Mouse (Mus musculus) neural tube, embryonic 11.5 days (tissue): ENCODE results near the gene Stoml1. TPM values are rescaled to one million over a fixed set of nuclear protein-coding genes. Genes with fewer than 3 reads are reported as not detected.

Source experiments
- ATAC-seq: fragments of 200-750 bp; cut with Nextera tagmentation; 2 replicates; pipeline ENCODE4 v1.8.0; 2017; ENCODE audit warnings: moderate number of reproducible peaks, mild to moderate bottlenecking, moderate TSS enrichment, moderate library complexity; ENCODE audit not compliant: insufficient read depth, low FRiP score, low TSS enrichment
- DNase-seq: peaks from one replicate; pipeline ENCODE4 v3.0.0-alpha.2; 2015; ENCODE audit warnings: low spot score
- H3K27ac ChIP-seq: fragments of 300-500 bp; sonication (generic); 2 replicates; pipeline ENCODE4 v1.5.1; 2014; ENCODE audit warnings: low read depth, mild to moderate bottlenecking, low read length
- H3K27me3 ChIP-seq: fragments of 300-500 bp; sonication (generic); 2 replicates; pipeline ENCODE4 v1.6.1; 2014; ENCODE audit warnings: mild to moderate bottlenecking, low read length, mixed read lengths; ENCODE audit not compliant: control insufficient read depth, insufficient read depth
- H3K36me3 ChIP-seq: fragments of 300-500 bp; sonication (generic); 2 replicates; pipeline ENCODE4 v1.6.1; 2014; ENCODE audit warnings: mild to moderate bottlenecking, low read length, moderate library complexity, mixed read lengths; ENCODE audit not compliant: control insufficient read depth, insufficient read depth
- H3K4me1 ChIP-seq: fragments of 300-500 bp; sonication (generic); 2 replicates; pipeline ENCODE4 v1.6.1; 2014; ENCODE audit warnings: low read length, mixed read lengths; ENCODE audit not compliant: control insufficient read depth, insufficient read depth
- H3K4me2 ChIP-seq: fragments of 300-500 bp; sonication (generic); 2 replicates; pipeline ENCODE4 v1.6.1; 2014; ENCODE audit warnings: low read depth, mild to moderate bottlenecking, moderate library complexity
- H3K4me3 ChIP-seq: fragments of 300-500 bp; sonication (generic); 2 replicates; pipeline ENCODE4 v1.5.1; 2014; ENCODE audit warnings: low read depth, low read length
- H3K9ac ChIP-seq: fragments of 300-500 bp; sonication (generic); 2 replicates; pipeline ENCODE4 v1.6.1; 2014; ENCODE audit warnings: mild to moderate bottlenecking, low read length
- H3K9me3 ChIP-seq: fragments of 300-500 bp; sonication (generic); 2 replicates; pipeline ENCODE4 v1.6.1; 2016; ENCODE audit warnings: low read length; ENCODE audit not compliant: control insufficient read depth
- WGBS: fragments of 180-500 bp; shearing (Covaris S2); extraction: QIAGEN DNeasy Blood & Tissue Kit; methylation state at CpG from one replicate; pipeline ENCODE4 v1.1.7; 2014; 5-methylcytosine and 5-hydroxymethylcytosine counted together
- polyA plus RNA-seq: library from polyadenylated mRNA; unstranded; fragments of >200 nt; fragmentation: Nextera tagmentation; extraction: Ambion mirVana; gene quantifications from 2 replicates; pipeline ENCODE4 v1.2.1, GENCODE M21; 2014

Gene Stoml1
- polyA plus RNA-seq, 1 experiment from 2014 or later: 29.6 TPM

DNA sequence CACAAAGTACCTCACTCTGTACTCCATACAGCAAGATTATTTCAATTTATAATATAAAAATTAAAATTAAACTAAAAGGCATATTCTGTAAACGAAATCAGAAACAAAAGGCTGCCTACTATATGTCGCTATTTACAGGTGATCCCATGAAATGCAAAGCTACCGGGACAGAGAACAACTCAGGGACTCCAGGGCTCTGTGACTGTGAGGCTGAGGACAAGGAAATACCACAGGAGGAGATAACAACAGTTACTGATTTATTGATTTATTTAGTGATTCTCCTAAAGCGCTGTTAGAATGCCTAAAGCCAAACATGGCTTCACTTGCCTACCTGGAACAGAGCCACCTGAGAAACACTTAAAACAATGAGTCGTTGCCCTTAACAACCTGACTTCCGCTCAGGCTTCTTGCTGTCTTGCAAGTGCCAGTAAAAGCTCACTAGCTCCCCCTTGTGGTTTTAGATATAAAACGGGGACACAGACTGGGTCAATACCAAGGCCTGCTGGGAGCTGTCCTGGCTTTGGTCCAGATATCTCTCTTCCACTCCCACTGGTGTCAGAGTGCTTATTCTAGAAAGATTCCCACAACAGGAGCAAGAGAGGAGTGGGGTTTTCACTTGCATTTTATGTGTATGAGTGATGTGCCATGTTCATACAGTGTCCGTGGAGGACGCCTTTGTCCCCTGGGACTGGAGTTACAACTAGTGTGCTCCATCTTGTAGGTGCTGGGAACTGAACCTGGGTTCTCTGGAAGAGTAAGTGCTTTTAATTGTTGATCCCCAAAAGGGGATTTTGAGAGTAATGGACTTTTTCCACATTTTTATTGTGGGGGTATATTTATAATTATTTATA lies 27.5 kb downstream of the Stoml1 start:
- no peaks in the 10 kb centered on the region for H3K27me3 ChIP-seq
- H3K4me3 ChIP-seq: no peak overlapping the region
- H3K4me1 ChIP-seq: 0 out of 2 replicates have a peak, but pooled peaks cover 3% of the 10 kb centered on the region
- H3K4me2 ChIP-seq: 0 out of 2 replicates have a peak overlapping the region, but pooled peaks have one; percentile 0
- no peaks in the 10 kb centered on the region for H3K36me3 ChIP-seq
- ATAC-seq: no peak
- peak; percentile 75 for DNase-seq
- no peak overlapping the region for H3K27ac ChIP-seq
- 40% methylated on average over 9 of the region's 9 CpGs for WGBS
- H3K9ac ChIP-seq: no peak overlapping the region
- no peaks in the 10 kb centered on the region for H3K9me3 ChIP-seq

DNA sequence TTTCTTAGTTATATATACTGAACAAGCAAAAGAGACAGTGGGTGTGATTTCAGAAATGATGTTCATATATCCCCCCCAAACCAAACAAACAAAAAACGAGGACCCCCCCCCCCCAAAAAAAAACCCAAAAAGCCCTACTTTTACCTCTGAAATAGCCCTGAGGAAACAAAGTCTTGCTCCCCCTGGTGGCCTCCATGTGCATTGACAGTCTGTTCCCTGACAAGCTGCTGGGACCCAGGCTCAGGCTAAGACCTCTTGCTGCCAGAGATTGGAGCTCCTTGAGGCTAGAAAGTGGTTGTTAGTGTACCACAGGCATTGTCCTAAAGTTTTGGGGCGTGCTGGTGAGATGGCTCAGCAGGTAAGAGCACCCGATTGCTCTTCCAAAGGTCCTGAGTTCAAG lies 28.6 kb downstream of the Stoml1 start:
- Histone ChIP-seq H3K4me2 (no peak overlapping the region), H3K27ac (no peak overlapping the region), H3K36me3 (no peaks in the 10 kb centered on the region), H3K4me3 (no peak overlapping the region), H3K27me3 (no peaks in the 10 kb centered on the region), H3K9ac (no peak overlapping the region), H3K4me1 (no peaks in the 10 kb centered on the region), H3K9me3 (no peaks in the 10 kb centered on the region)
- ATAC-seq (no peak), DNase-seq (no peak)
- WGBS: 52% methylated on average over 3 of the region's 3 CpGs

DNA sequence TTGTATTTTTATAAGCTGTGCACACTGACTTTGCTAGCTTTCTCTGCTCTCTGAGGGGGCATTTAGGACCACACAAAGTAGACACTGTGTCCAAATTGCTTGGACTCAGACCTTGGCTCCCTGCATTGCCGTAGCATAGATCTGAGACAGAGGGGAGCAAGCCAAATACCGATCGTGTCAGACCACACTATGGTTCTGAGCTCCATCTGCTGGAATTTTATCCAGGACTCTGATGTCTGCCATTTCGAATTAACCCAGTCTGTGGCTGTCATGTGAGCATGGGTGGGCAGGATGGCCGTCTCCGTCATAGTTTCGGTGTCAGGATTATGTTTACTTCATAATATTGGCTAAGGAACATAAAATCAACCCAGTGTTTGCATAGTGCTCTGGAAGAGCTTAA lies 30.5 kb downstream of the Stoml1 start:
- no peaks in the 10 kb centered on the region for H3K27me3 ChIP-seq
- WGBS: 78% methylated on average over 7 of the region's 7 CpGs
- ATAC-seq: no peak
- no peak overlapping the region for H3K27ac ChIP-seq
- no peak overlapping the region for H3K4me3 ChIP-seq
- H3K9me3 ChIP-seq: no peaks in the 10 kb centered on the region
- H3K9ac ChIP-seq: no peak overlapping the region
- no peaks in the 10 kb centered on the region for H3K36me3 ChIP-seq
- no peaks in the 10 kb centered on the region for H3K4me1 ChIP-seq
- no peak for DNase-seq
- no peak overlapping the region for H3K4me2 ChIP-seq

DNA sequence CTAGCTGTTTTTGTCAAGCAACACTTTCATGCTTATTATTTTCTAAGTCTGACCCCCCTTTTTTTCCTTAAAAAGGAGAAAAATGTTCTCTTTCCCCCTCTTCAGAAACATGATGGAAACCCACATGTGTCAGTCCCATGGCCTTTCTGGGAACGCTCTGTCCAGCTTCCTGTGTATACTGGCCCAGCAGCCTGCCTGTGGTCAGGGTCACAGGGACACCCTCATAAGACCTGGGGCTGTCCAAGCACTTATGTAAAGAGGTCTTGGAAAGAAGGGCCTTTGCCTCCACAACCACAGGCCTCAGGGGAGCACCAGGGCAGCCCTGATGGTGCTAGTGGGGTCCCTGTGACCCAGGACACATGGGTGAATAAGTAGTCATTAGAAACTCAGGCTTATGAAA lies 36.1 kb downstream of the Stoml1 start:
- ATAC-seq (no peak), DNase-seq (no peak)
- H3K4me2 ChIP-seq: no peak overlapping the region
- WGBS: 88% methylated on average over 1 of the region's 1 CpGs
- no peaks in the 10 kb centered on the region for H3K9me3 ChIP-seq
- no peak overlapping the region for H3K27ac ChIP-seq
- H3K27me3 ChIP-seq: no peaks in the 10 kb centered on the region
- H3K36me3 ChIP-seq: no peaks in the 10 kb centered on the region
- no peak overlapping the region for H3K4me3 ChIP-seq
- no peaks in the 10 kb centered on the region for H3K4me1 ChIP-seq
- H3K9ac ChIP-seq: no peak overlapping the region

DNA sequence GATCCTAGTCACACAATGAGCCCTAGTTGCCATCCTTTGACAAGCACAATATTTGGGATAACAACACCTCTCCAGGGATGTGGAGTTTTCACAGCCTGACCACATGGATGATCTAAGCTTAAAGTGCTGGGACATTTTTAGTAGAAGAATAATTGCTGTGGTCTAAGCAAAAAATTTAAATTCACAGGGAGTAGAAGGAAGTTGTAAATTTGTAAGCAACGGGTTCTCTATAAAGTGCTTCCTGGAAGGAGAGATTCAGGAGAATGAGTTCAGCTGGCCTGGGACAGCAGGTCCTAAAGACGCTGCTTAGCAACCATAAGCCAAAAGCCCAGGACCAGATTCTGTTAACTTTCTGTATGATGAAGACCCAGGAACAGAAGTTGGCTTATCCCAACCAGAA lies 36.9 kb downstream of the Stoml1 start:
- Histone ChIP-seq H3K27me3 (no peaks in the 10 kb centered on the region), H3K4me1 (no peaks in the 10 kb centered on the region), H3K4me2 (no peak overlapping the region), H3K9me3 (no peaks in the 10 kb centered on the region), H3K4me3 (no peak overlapping the region), H3K27ac (no peak overlapping the region), H3K36me3 (no peaks in the 10 kb centered on the region), H3K9ac (no peak overlapping the region)
- ATAC-seq (no peak), DNase-seq (no peak)
- 84% methylated on average over 2 of the region's 2 CpGs for WGBS

DNA sequence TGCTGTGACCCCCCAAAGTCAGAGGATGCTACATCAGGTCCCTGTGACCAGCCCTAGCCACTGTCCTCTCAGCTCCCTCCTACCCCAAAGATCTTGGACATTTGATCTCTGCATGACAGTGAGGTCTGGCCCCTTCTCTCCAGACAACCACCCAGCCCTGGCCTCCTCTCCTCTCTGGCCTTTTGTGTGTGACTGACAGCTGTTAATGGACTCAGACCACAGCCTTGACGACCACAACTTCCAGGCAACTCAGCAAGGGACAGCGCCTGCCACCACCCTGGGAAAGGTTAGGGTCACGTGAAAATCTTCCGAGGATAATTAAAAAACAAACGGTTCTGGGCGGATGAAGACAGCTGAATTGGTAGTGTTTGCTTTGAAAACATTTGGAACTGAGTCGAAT lies 41.6 kb downstream of the Stoml1 start:
- no peaks in the 10 kb centered on the region for H3K36me3 ChIP-seq
- no peak overlapping the region for H3K4me2 ChIP-seq
- no peak overlapping the region for H3K9ac ChIP-seq
- no peaks in the 10 kb centered on the region for H3K27me3 ChIP-seq
- no peak overlapping the region for H3K4me3 ChIP-seq
- H3K4me1 ChIP-seq: peaks cover 5% of the 10 kb centered on the region; the same call in 1 of the 2 replicates
- DNase-seq (no peak), ATAC-seq (no peak)
- 40% methylated on average over 7 of the region's 7 CpGs for WGBS
- no peak overlapping the region for H3K27ac ChIP-seq
- H3K9me3 ChIP-seq: no peaks in the 10 kb centered on the region

DNA sequence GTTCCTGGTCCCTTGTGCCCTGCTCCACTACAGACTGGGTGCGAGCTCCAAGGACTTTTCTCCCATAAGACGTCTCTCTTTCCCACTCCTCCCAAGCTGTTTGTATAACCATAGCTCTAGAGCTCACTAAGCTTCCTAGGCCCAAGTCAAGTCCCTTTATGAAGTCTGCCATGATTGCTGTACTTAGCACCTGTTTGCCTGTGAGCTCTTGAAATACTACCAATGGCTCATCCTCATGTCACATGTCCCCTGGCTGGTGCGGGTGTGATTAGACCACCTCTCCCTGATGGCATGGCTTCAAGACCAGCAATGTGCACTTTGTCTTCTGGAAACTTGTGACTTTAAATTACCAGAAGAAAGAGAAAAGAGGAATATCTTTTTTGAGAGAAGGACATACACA lies 42.4 kb downstream of the Stoml1 start:
- WGBS: 84% methylated on average over 3 of the region's 3 CpGs
- Histone ChIP-seq H3K4me2 (no peak overlapping the region), H3K9ac (no peak overlapping the region), H3K9me3 (no peaks in the 10 kb centered on the region), H3K4me3 (no peak overlapping the region), H3K27me3 (no peaks in the 10 kb centered on the region), H3K27ac (no peak overlapping the region), H3K36me3 (no peaks in the 10 kb centered on the region), H3K4me1 (peaks cover 5% of the 10 kb centered on the region; the same call in 1 of the 2 replicates)
- DNase-seq (no peak), ATAC-seq (no peak)

DNA sequence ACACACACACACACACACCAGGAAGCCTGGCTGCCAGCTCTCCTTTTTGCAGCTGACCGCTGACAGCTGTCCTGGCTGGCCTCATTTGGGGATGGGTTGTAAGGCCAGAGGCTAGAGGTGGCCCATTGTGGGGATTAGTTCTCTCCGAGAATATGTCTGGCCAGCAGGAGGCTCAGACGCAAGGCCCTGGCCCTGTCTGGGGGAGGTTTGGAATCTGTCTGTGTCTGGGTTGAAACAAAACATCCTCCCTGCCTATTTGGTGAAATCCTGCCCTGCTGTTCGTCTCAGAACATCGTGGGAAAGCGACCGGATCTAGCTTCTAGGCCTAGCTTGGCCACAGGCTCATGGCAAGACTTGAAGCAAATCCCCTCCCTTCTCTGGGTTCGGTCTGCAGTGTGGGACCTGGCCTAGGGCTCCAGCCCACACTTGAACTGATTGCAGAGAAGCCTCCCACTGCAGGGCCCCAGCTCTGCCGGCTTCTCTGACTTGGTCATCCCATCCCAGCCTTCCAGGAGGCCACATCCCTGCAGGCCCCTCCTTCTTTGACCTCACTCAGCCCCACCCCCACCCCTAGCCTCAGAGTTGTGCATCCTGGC lies 42.9 kb downstream of the Stoml1 start:
- ATAC-seq (no peak), DNase-seq (no peak)
- Histone ChIP-seq H3K27me3 (no peaks in the 10 kb centered on the region), H3K36me3 (no peaks in the 10 kb centered on the region), H3K4me1 (peaks cover 5% of the 10 kb centered on the region; the same call in 1 of the 2 replicates), H3K9ac (no peak overlapping the region; the same call in 1 of the 2 replicates), H3K27ac (0 out of 2 replicates have a peak overlapping the region, but pooled peaks have one; percentile 53), H3K4me3 (no peak overlapping the region), H3K9me3 (no peaks in the 10 kb centered on the region), H3K4me2 (no peak overlapping the region)
- 36% methylated on average over 9 of the region's 9 CpGs for WGBS

DNA sequence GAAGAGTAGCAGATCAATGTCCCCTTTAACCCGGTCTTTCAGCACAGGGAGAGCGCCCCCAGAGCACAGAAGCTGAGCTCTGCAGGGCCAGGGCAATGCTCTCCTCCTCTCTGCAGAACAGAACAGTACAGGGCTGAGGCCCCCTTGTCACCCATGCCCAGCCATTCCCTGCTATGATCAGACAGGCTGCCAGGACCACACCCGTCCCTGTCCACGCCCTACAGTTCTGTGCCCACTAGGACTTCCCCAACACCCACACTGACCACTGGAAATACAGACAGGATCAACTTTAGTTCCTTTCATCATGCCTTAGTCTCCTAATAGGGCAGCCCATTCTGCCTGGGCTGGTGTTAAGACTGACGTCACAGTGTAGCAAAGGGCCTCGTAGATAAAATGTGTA lies 44.1 kb downstream of the Stoml1 start:
- no peak overlapping the region for H3K27ac ChIP-seq
- DNase-seq: no peak
- 83% methylated on average over 6 of the region's 6 CpGs for WGBS

More for the DNA sequence above, 44.1 kb downstream of the Stoml1 start:
- Histone ChIP-seq H3K9me3 (no peaks in the 10 kb centered on the region), H3K4me2 (no peak overlapping the region), H3K4me1 (peaks cover 5% of the 10 kb centered on the region; the same call in 1 of the 2 replicates), H3K27me3 (no peaks in the 10 kb centered on the region), H3K36me3 (no peaks in the 10 kb centered on the region), H3K9ac (no peak overlapping the region), H3K4me3 (no peak overlapping the region)
- no peak for ATAC-seq
